Mouse (Mus musculus) kidney, adult 10 weeks (tissue): ENCODE data around the gene Myh9. TPM values are rescaled to one million over a fixed set of nuclear protein-coding genes. Genes with fewer than 3 reads are reported as not detected.

ENCODE experiments used
- polyA plus RNA-seq: library from polyadenylated mRNA; stranded (reverse); fragments of 350-450 nt; fragmentation: Illumina TruSeq; extraction: RNeasy Lipid Tissue Mini Kit (QIAGEN cat#74804); gene quantifications from one replicate; pipeline ENCODE4 v1.2.3, GENCODE M21; 2014; ENCODE audit warnings: low read depth, low replicate concordance

The Myh9 gene
- polyA plus RNA-seq = 7.6 TPM

DNA sequence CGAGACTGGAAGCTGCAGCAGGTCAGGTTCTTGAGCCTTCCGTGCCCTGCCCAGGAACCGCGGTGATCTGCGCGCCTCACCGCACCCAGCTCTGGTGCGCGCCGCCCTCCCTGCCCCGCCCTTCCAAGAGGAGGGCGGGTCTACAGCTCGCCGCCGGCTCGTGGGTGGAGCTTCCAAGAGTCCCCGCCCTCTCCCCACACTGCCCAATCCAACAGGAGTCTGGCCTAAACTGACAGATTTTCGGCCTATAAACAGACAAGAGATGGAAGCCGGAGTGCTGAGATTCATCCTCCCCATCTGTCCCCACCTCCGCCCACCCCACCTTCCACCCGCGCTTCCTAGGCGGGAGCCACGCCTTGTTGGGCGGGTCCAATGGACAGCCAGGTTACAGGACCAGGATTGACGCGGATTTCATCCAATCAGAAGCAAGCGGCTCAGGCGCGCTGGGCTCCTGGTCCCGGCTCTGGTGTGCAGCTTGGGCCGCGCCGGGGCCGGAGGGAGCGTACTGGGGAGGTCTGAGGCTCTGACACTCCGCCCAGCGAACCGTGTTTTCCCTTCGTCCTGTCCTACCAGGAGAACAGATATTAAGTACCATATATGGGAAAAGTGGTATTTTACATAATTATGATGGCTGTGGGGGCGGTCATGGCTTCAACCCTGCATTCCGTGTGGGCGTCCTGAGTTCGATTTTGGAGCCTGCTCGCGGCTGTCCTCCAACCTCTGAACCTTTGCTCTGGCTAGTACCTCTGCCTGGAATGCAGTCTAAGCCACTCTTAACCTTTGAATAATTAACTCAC is at the start of gene Myh9:
TSS of gene Myh9 (minus strand) at position 129 of the 797 bp plus-strand sequence.

DNA sequence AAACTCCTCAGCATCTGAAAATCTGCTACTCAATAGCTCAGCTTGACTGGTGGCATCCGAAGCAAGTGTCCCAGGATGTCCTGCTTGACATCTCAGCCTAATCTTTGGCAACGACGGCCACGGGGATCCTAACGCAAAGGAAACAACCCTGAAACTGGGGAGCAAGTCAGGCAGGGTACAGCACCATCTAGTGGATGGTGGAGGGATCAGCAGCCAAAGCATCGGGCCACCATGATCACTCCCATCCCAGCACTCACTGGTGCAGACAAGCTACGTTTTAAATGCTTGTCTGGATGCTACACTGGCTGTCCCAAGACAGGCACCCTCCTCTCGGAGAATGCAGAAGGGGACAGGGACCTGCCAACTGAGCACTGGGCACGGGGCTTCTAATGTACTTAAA is 85.1 kb downstream of the Myh9 start, which contains the start of gene Apol8:
TSS of gene Apol8 (minus strand) at position 156 of the 400 bp plus-strand sequence.

DNA sequence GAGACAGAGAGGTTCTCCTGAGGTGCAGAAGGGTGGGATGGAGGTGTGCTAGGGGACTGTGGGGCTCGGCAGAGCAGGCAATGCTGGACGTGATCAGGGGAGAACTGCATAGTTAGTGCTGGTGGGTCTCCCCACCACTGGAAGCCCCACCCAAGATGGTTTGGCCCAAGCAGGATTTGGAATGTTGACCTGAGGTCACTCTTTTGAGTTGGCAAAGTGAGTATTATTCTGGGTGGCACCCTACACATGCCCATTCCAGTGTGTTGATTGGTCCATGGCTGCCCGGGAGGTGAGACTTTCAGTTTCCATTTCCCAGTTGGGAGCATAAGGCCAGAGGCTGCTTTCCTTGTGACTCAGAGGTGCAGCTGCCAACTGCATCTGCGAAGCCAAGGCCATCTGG is 113.2 kb downstream of the Myh9 start, which contains the start of gene Apol9b:
TSS of gene Apol9b (plus strand) at position 301 of the 400 bp plus-strand sequence.

Other genes starting within 250 kb of the Myh9 start
- gene Apol10b, start 246.1 kb downstream of the Myh9 start, polyA plus RNA-seq = 0.73 TPM
- not detected for gene Gm36245, start 242.9 kb downstream of the Myh9 start, polyA plus RNA-seq
- gene Apol11b, start 198.9 kb downstream of the Myh9 start, polyA plus RNA-seq = not detected
- gene Apol7e, start 143.3 kb downstream of the Myh9 start, polyA plus RNA-seq = not detected
- gene Apol9b, start 113.1 kb downstream of the Myh9 start, polyA plus RNA-seq = not detected
- not detected for gene Apol8, start 85.2 kb downstream of the Myh9 start, polyA plus RNA-seq
- gene Txn2, start 86.8 kb upstream of the Myh9 start, polyA plus RNA-seq = 71.3 TPM
- 3.2 TPM for gene Foxred2, start 114.5 kb upstream of the Myh9 start, polyA plus RNA-seq
- 15.1 TPM for gene Eif3d, start 128.6 kb upstream of the Myh9 start, polyA plus RNA-seq